Mouse (Mus musculus) brain, embryonic 14.5 days (tissue): Measurements from ENCODE around the gene Gm43191. TPM values are rescaled to one million over a fixed set of nuclear protein-coding genes. Genes with fewer than 3 reads are reported as not detected.

Experiments
- DNase-seq: peaks from one replicate; pipeline ENCODE4 v3.0.0-alpha.2; 2011; ENCODE audit warnings: low read depth
- CTCF ChIP-seq: fragments of 200-500 bp; IDR thresholded peaks from 2 replicates; pipeline ENCODE4 v1.5.1; 2012; ENCODE audit warnings: inconsistent platforms, mild to moderate bottlenecking, moderate library complexity, borderline replicate concordance; ENCODE audit not compliant: insufficient read depth, insufficient read length; ENCODE audit errors: extremely low read depth
- POLR2A ChIP-seq: fragments of 200-500 bp; IDR thresholded peaks from 2 replicates; pipeline ENCODE4 v1.6.1; 2012; ENCODE audit warnings: mild to moderate bottlenecking, inconsistent platforms, borderline replicate concordance; ENCODE audit not compliant: poor library complexity, insufficient read depth, insufficient read length, severe bottlenecking; ENCODE audit errors: extremely low read depth
- polyA plus RNA-seq: library from polyadenylated mRNA; depleted of rRNA; stranded (reverse); fragments of >200 nt; gene quantifications from 2 replicates; pipeline ENCODE4 v1.2.3, GENCODE M21; 2012; rRNA removed

Gm43191 gene
- polyA plus RNA-seq: not detected in 2 replicates

DNA sequence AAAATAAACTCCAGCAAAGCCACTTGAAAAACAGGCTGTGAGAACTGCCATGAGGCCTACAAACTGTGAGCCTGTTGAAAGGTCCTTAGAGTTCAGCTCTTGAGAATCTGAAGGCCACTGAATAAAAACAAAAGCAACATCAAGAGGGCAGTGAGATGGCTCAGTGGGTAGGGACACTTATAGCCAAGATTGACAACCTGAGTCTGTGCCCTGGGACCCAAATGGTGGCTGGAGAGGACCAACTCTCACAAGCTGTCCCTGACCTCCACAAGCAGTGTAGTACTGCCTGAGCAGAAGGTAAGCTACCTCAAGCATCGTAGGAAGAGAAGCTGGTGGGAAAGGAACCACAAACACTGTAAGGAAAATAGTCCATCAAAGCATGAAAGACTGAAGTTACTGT lies at the start of gene Gm43191:
TSS of gene Gm43191 (minus strand) at position 101 of the 400 bp plus-strand sequence.
- no peak for TF ChIP-seq CTCF
- TF ChIP-seq POLR2A: no peak
- no peak for DNase-seq

DNA sequence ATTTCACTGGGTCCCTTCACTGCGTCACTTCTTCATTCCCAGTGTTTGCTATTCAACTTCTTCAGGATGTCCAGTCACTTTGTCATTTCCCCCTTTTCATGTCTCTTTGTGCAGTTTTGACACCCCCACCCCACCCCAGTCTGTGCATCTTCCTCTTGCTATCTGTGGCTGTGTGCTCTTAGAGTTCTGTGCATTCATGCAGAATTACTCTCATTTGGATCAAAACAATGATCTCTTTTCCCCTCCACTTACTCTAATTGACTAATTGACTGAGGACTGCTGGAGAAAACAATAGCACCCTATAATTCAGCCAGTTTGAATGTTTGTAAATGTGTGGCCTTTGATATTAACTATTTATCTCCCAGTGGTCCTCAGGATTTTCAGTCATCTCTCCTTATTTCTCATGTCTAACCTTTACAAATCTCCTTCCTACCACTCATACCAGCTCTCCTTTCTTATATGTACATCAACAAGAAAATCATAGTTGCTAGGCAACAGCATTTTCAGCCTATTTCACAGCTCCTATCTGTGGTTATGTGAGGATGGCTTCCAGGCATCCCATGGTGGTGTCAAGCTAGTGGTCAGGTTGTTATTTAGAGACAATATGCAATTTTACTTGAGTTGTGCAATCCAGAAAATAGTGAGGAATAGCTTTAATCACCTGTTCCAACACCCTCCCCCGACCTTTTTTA lies 48.6 kb upstream of the Gm43191 start:
- TF ChIP-seq CTCF: no peak
- peak; percentile 46 for DNase-seq

DNA sequence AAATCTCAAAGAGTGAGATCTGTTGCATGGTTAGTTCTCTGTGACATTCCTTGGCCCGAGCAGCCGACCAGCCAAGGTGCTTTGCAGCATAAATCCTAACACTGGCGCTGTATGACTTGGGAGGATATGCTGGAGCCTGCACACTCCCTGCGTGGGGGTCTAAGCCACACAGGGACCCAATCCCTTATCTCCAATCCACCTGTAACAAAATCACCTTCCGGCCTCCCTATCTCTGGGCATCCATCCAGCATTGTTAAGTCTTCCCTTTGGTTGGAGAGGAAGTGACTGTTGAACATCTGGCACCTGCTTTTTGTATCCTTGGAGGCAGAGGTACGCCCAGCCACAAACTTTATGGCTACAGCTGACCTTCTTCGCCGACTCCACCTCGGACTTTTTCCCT lies 45.7 kb upstream of the Gm43191 start:
- TF ChIP-seq CTCF: no peak
- TF ChIP-seq POLR2A: no peak
- DNase-seq: no peak

DNA sequence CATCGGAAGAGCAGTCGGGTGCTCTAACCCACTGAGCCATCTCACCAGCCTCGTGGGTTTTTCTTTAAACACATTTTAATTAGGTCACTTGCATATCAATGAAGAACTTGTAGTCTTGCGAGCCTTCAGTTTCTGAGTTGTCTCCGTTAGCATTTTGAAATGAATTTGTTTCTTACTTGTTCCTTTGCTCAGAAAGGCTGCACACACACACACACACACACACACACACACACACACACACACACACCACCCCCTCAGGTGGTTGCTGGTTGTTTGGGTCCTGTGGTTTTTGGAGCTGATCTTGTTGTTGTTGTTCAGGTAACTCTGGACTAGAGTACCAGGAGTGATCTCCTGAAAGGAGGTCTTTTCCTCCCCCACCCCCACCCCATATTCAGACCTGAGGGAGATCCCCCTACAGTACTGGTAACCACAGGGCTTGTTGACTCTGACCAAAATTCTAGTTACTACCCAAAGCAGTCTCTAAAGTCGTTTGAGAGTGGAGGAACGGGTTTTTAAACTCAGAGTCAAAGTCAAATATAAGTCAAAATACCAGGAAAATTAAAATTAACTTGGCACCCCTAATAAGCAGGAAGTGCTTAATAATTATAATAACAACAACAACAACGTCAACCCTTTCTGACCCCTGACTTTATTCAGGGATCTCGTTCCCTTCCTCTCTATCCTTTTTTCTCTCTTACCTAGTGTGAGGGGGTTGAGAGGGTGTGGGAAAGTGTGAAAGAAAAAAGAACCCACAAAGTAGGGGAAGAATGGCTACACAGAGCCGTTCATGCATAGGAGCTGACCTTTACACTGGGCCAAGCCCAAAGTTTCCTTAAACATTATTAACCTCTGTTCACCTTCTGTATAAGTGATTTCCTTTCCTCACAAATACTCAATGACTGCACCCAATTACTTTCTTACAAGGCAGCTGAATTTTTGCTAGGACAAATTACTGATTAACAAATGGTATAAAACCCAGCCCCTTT lies 42.7 kb upstream of the Gm43191 start:
- TF ChIP-seq POLR2A: no peak
- no peak for DNase-seq

DNA sequence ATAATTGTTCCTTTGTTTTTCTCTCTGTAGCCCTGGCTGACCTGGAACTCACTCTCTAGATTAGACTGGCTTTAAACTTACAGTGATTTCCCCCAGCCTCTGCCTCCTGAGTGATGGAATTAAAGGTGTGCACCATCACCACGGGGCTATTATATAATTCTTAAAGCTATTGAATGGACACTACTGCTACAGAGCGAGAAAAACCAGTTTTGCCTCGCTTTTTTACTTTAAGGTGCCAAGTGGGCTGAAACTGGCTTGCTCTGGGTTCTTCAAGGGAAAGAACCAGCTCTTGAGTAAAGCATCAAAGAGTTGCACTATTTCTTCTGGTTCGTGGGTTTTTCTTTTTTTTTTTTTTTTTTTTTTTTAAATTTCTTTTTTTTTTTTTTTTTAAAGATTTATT lies 41.9 kb upstream of the Gm43191 start:
- DNase-seq: no peak
- TF ChIP-seq POLR2A (no peak), CTCF (no peak)

DNA sequence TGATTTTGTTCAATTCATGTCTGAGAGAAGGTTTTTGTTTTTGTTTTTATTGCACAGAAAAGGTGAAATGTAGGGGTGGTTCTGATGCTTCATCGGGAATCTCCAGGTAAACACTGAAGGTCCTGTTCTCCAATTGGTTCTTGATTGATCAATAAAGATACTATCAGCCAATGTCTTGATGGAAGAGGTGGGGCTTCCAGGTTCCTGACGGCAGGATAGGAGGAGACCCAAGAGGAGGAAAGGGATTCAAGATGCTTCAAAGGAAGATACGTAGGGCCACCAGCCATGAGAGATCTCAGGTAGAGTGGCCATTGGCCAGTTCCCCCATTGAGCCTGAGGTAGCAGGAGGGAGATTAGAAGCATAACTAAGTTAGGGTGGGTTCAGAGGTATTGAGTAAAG lies 37.9 kb upstream of the Gm43191 start:
- TF ChIP-seq POLR2A (no peak), CTCF (no peak)
- DNase-seq: no peak

DNA sequence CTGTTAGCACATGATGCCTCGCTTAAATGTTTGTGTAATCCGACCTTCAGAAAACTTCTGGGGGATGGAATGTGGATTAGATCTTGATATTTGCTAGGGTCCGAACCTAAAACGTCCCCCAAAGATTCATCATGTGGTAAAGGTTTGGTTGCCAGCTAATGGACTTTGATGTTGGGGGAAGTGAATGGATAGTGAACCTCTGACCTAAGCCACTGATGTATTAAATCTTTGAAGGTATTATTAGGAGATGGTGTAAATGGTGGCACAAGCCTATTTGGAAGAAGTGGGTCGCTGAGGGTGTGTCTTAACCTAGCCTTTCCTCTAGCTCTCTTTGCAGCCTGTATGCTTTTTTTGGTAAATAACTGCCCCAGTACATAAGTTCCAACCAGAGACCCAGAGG lies 32.0 kb upstream of the Gm43191 start:
- no peak for TF ChIP-seq POLR2A
- no peak for TF ChIP-seq CTCF
- peak; percentile 2 for DNase-seq

DNA sequence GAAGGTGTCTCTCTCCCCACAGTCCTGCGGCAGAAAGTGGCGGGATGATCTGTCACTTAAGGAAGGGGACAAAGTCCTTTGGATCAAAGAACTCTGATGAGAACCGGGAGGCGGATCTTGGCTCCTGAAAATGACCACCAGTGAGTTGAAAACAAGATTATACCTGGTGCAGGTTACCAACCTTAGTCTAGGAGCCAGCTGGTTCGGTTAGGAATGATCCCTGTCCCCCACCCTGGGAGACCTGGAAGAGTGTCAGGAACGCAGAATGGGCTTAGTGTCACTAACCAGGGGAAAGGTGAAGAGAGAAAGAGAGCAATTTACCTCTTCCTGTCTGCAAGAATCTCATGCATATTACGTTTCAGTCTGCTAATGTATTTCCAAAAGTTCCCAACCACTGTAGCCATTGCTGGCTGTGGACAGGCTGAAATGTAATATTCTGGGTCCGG lies 31.4 kb upstream of the Gm43191 start, which contains the start of gene Slc35a3:
TSS of gene Slc35a3 (minus strand) at position 396 of the 446 bp plus-strand sequence.
- DNase-seq: no peak
- TF ChIP-seq CTCF (no peak), POLR2A (no peak)

DNA sequence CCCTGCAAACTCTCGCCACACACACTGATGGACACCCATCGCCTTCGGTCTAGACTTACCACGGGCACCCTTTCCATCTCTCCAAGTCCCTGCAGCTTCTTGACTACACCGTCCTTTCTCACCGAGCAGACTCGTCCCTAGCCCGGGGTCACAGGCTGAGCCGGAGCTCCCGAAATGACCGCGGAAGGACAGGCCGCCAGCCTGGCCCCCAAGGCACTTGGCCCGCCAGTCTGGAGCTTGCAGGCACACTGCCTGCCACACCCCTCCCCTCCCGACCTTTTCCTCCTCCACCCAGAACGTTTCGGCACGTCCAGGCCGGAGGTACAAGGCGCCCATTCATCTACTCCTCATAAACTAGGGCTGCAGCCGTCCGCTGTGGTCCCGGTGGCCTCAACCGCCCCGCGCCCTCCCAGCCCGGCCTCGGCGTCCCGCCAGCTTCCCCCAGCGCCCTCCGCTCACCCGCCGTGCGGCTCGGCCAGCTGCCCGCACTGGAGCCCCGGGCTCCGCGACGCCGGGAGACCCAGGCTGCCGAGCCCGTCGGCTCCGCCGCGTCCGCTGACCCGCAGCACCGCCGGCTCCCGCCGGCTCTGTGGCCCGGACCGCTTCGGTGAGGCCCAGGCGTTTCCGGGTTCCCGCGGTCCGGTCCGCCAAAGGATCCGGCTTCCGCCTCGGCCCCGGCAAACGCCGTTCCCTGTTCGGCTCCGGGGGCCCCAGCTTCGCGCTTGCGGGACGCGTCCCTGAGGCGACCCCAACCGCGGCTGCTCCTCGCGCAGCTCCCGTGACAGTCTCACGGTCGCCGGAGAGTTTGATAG lies 30.8 kb upstream of the Gm43191 start:
- DNase-seq: peak; percentile 76
- TF ChIP-seq POLR2A (peak; percentile 65), CTCF (no peak)

DNA sequence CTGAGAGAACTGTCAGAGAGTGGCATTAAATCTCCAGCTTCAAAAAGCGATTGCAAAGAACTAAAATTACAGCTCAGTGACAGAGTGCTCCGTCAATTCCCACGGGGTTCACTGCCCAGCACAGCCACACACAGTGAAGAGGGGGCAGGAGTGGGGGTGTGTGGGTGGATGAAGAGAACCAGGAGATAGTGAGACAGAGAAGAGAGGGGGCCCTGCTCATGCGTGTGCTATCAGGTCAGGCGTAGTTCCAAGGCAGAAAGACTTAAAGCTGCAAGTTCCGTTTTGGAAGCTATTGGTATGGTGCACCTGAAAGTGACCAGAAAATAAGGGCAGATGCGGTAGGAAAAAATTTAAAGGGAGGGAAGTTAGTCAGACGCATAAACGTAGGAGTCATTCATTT lies 29.9 kb upstream of the Gm43191 start:
- no peak for TF ChIP-seq CTCF
- TF ChIP-seq POLR2A: no peak
- peak; percentile 3 for DNase-seq

DNA sequence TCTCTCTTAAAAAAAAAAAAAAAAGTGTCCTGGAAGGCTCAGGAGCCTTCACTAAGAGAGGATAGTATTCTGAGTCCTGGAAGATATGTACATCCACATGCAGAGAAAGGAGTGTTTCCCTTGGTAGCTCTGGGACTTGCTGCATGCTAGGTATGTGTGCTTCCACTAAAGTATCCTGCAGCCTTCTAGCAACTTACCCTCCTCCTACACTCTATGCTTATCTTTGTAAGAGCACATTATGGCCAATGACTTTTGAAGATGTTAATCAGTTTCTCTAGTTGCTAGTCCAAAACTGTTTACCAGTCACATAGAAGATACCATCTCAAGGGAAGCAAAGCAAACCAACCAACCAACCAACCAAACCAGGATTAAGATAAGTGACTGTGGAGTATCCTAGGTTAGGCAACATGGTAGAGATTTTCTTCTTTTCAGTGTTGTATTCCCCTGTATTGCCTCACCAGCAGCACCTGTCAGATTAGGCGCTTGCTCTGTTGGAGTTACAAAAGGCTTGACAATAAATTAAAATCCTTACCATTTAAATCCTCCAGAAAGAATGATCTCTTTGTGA lies 24.7 kb upstream of the Gm43191 start:
- no peak for DNase-seq
- TF ChIP-seq CTCF: no peak
- no peak for TF ChIP-seq POLR2A

DNA sequence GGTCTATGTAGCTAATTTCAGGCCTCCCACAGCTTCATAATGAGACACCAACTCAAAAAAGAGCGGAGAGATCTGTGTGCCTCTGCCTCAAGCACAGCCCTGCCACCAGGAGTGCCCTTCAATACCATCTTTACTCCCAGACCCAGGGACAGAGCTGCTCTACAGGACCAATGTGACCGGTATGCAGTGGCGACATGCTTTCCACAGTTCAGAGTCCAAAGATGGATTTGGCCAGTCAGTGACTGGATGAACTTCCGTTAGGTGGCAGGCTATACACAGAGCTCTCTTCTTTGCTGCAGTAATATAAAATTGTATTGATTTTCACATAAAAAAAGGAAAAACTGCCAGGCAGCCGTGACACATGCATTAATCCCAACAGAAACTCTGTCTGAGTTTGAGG lies 22.8 kb upstream of the Gm43191 start:
- TF ChIP-seq POLR2A (no peak), CTCF (no peak)
- DNase-seq: no peak
